Mouse (Mus musculus): ENCODE measurements around the gene Mfsd4b5. TPM values are rescaled to one million over a fixed set of nuclear protein-coding genes. Genes with fewer than 3 reads are reported as not detected.

Gene Mfsd4b5
- polyA plus RNA-seq (2015; fragmentation: Nextera tagmentation; extraction: Ambion mirVana), result not detected in 2 replicates

GRCm38 (mm10) chr10:39986466-39986865 lies at the start of gene Mfsd4b5:
TSS of gene Mfsd4b5 (minus strand) at chr10:39986646.
- Histone ChIP-seq H3K4me2 (no peak within 1 kb of the TSS), H3K27me3 (no peaks in the 10 kb centered on the region), H3K27ac (no peak within 1 kb of the TSS), H3K4me1 (no peaks in the 10 kb centered on the region), H3K4me3 (no peak within 1 kb of the TSS), H3K9ac (no peak within 1 kb of the TSS), H3K9me3 (replicated peaks) (no peaks in the 10 kb centered on the region), H3K36me3 (ENCODE audit: poor library complexity, severe bottlenecking) (no peaks in the 10 kb centered on the region)
- no peak for ATAC-seq
- WGBS, result 94% methylated on average over 12 of the region's 12 CpGs

GRCm38 (mm10) chr10:40034956-40035355 lies 48.5 kb upstream of the Mfsd4b5 start:
- Histone ChIP-seq H3K27me3 (no peaks in the 10 kb centered on the region), H3K9ac (no peak overlapping the region), H3K36me3 (ENCODE audit: poor library complexity, severe bottlenecking) (no peaks in the 10 kb centered on the region), H3K9me3 (replicated peaks) (no peaks in the 10 kb centered on the region), H3K4me2 (no peak overlapping the region), H3K4me1 (no peaks in the 10 kb centered on the region), H3K27ac (no peak overlapping the region), H3K4me3 (no peak overlapping the region)
- WGBS, result 96% methylated on average over 6 of the region's 6 CpGs
- no peak for ATAC-seq

DNA sequence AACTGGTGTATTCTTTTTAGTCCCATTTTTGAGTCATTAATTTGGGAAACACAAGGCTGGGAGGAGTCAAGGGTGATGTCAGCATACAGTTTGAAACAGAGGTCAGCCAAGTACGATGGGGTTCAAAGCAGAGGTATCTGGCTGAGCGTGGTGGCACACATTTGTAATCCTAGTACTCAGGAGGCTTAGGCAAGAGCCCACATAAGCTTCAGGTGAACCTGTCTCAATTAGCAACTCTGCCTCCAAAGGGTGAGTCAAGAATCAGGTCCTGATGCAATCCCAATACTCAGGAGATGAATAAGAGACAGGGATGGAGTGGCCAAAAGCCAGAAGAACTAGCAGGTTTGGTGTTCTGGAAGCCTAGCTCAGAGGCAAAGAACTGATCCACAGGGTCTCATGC lies 46.5 kb upstream of the Mfsd4b5 start:
- Histone ChIP-seq H3K4me2 (no peak overlapping the region), H3K9ac (no peak overlapping the region), H3K9me3 (replicated peaks) (no peaks in the 10 kb centered on the region), H3K27me3 (no peaks in the 10 kb centered on the region), H3K4me1 (no peaks in the 10 kb centered on the region), H3K4me3 (no peak overlapping the region), H3K36me3 (ENCODE audit: poor library complexity, severe bottlenecking) (no peaks in the 10 kb centered on the region), H3K27ac (no peak overlapping the region)
- ATAC-seq, result no peak
- 74% methylated on average over 2 of the region's 2 CpGs for whole genome bisulfite sequencing

DNA sequence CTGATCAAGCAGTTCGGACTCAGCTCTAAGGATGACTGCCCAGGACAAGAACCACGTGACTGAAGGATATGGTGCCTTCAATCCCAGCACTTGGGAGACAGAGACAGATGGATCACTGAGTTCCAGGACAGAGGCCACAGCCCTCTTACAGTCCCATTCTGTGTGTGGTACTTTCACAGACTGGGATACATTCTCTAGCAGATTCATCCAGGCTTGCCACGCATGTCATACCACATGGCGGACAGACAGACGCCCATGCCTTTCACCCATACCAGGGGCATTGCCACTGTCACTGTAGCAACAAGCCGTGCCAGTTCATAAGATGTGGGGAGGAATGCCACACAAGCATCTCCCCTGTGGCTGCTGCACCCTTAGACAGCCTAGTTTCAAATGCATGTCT lies 44.3 kb upstream of the Mfsd4b5 start:
- Histone ChIP-seq H3K27ac (no peak overlapping the region), H3K9me3 (replicated peaks) (peaks cover 4% of the 10 kb centered on the region; the same call in 1 of the 2 replicates), H3K36me3 (ENCODE audit: poor library complexity, severe bottlenecking) (no peaks in the 10 kb centered on the region), H3K4me1 (no peaks in the 10 kb centered on the region), H3K4me2 (no peak overlapping the region), H3K4me3 (no peak overlapping the region), H3K27me3 (no peaks in the 10 kb centered on the region), H3K9ac (no peak overlapping the region)
- WGBS, result 93% methylated on average over 6 of the region's 6 CpGs
- no peak for ATAC-seq

GRCm38 (mm10) chr10:40029610-40030009 lies 43.2 kb upstream of the Mfsd4b5 start:
- ATAC-seq, result no peak

GRCm38 (mm10) chr10:40028091-40028490 lies 41.6 kb upstream of the Mfsd4b5 start:
- no peak for ATAC-seq
- Histone ChIP-seq H3K27ac (no peak overlapping the region), H3K9ac (no peak overlapping the region), H3K4me1 (peaks cover 11% of the 10 kb centered on the region), H3K4me2 (no peak overlapping the region), H3K36me3 (ENCODE audit: poor library complexity, severe bottlenecking) (no peaks in the 10 kb centered on the region), H3K9me3 (replicated peaks) (peaks cover 4% of the 10 kb centered on the region; the same call in 1 of the 2 replicates), H3K27me3 (0 out of 2 replicates have a peak, but pooled peaks cover 5% of the 10 kb centered on the region), H3K4me3 (no peak overlapping the region)
- 86% methylated on average over 8 of the region's 8 CpGs for WGBS

More at GRCm38 (mm10) chr10:40029610-40030009, 43.2 kb upstream of the Mfsd4b5 start:
- Histone ChIP-seq H3K9me3 (replicated peaks) (peaks cover 4% of the 10 kb centered on the region; the same call in 1 of the 2 replicates), H3K9ac (no peak overlapping the region), H3K27ac (no peak overlapping the region), H3K4me1 (peaks cover 5% of the 10 kb centered on the region), H3K36me3 (ENCODE audit: poor library complexity, severe bottlenecking) (no peaks in the 10 kb centered on the region), H3K27me3 (no peaks in the 10 kb centered on the region), H3K4me3 (no peak overlapping the region), H3K4me2 (no peak overlapping the region)
- 84% methylated on average over 2 of the region's 2 CpGs for WGBS

- 0 out of 2 replicates have a peak, but pooled peaks cover 12% of the 10 kb centered on the region for H3K27me3 ChIP-seq
- no peak for ATAC-seq
- no peak overlapping the region for H3K4me3 ChIP-seq
- no peak overlapping the region for H3K4me2 ChIP-seq
- no peak overlapping the region for H3K27ac ChIP-seq
- H3K4me1 ChIP-seq, result peaks cover 11% of the 10 kb centered on the region
- H3K9ac ChIP-seq, result no peak overlapping the region
- peaks cover 4% of the 10 kb centered on the region; the same call in 1 of the 2 replicates for H3K9me3 ChIP-seq (replicated peaks)
- no peaks in the 10 kb centered on the region for H3K36me3 ChIP-seq (ENCODE audit: poor library complexity, severe bottlenecking)
- WGBS, result 95% methylated on average over 5 of the region's 5 CpGs
Measured at GRCm38 (mm10) chr10:40026546-40026945, 40.1 kb upstream of the Mfsd4b5 start.

DNA sequence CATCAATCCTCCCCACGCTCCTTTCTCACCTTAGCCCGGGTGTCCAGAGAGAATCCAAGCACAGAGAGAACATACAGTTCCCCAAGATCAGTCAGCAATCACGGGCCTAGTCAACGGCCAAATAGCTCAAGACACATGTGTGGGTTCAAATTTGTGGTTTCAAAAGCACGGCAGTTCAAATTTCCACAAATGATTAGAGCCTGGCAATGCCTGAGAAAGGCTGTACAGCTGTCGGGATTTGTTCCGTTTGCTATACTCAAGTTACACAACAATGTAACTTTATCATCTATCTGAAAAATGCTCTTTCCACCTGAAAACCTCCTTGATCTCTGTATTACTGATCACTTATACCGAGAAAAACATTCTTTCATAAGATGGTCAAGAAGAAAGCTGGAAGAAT lies 39.1 kb upstream of the Mfsd4b5 start:
- 72% methylated on average over 8 of the region's 8 CpGs for WGBS
- peaks cover 4% of the 10 kb centered on the region; the same call in 1 of the 2 replicates for H3K9me3 ChIP-seq (replicated peaks)
- no peaks in the 10 kb centered on the region for H3K36me3 ChIP-seq (ENCODE audit: poor library complexity, severe bottlenecking)
- H3K4me2 ChIP-seq, result peak overlapping the region; percentile 76
- H3K4me1 ChIP-seq, result peaks cover 11% of the 10 kb centered on the region
- H3K4me3 ChIP-seq, result peak overlapping the region; percentile 71
- no peak overlapping the region for H3K27ac ChIP-seq
- no peak for ATAC-seq
- H3K27me3 ChIP-seq, result 0 out of 2 replicates have a peak, but pooled peaks cover 12% of the 10 kb centered on the region
- peak overlapping the region; percentile 71; the same call in 1 of the 2 replicates for H3K9ac ChIP-seq

DNA sequence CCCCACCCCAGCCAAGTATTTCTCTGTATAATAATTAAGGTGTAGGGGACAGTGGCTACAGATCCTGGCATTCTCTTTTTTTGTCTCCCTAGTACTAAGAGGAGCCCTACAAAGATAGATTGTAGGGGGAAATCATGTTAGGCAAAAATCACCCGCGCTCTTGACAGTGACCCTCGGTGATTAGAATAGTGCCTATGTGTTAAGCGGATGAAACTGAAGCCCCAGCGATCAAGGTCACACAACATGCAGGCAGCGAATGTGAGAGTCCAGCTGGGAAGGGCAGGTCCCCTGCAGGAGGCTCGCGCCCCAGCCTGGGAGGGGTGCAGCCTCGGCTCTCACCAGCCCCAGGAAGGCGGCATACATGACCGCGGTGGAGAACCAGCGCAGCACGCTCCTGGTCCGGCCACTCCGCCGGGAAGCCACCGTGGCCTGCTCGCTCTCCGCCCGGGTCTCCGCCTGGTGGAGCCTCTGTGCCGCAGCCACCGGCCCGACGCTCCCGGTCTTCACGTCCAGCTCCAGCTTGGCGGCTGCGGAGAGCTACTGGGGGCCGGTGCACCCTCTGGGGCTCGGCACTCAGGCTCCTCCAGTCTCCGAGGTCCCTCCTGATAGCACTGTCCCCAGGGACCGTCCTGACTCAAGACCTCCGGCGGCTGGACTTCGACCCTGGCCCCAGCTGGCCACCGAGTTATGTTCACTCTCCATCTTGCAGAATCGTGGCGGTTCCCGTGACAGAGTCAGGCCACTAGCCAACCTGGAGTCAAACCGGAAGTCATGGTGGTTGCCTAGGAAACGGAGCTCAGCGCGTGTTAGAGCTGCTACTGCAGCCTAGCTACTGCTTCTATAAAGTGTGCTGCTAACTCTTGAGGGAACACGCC lies 38.3 kb upstream of the Mfsd4b5 start, which contains the start of gene Mfsd4b1:
TSS of gene Mfsd4b1 (minus strand) at position 715 of the 875 bp plus-strand sequence.
- H3K4me1 ChIP-seq, result peaks cover 11% of the 10 kb centered on the region
- peak within 1 kb of the TSS; percentile 76 for H3K4me2 ChIP-seq
- ATAC-seq, result peak; percentile 98
- peak within 1 kb of the TSS; percentile 68 for H3K27ac ChIP-seq
- 0 out of 2 replicates have a peak, but pooled peaks cover 12% of the 10 kb centered on the region for H3K27me3 ChIP-seq
- peaks cover 4% of the 10 kb centered on the region; the same call in 1 of the 2 replicates for H3K9me3 ChIP-seq (replicated peaks)
- no peaks in the 10 kb centered on the region for H3K36me3 ChIP-seq (ENCODE audit: poor library complexity, severe bottlenecking)
- H3K9ac ChIP-seq, result peak within 1 kb of the TSS; percentile 71
- H3K4me3 ChIP-seq, result peak within 1 kb of the TSS; percentile 71
- WGBS, result under 1% methylated on average over 46 of the region's 46 CpGs

GRCm38 (mm10) chr10:40020401-40020800 lies 34.0 kb upstream of the Mfsd4b5 start:
- WGBS, result 66% methylated on average over 2 of the region's 2 CpGs
- Histone ChIP-seq H3K9me3 (replicated peaks) (no peaks in the 10 kb centered on the region), H3K4me3 (no peak overlapping the region)

DNA sequence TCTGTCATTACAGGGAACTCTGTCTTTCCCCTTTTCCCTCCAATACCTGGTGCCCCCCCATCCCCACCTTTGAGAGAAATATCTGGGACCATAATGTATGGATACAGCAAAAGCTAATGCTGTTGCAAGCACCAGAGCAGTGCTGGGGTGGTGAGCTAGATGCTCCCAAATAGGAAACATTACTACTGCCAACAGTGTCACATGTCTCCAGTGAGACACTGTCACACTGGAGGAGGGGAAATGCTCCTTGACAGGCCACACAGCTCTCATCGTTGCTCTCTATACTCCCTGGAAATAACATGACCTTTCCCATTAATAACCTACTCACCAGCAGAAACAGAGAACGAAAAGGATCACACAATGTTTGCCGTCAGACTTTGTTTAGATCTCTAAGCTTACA lies 33.0 kb upstream of the Mfsd4b5 start:
- WGBS, result 67% methylated on average over 3 of the region's 3 CpGs

More at GRCm38 (mm10) chr10:40020401-40020800, 34.0 kb upstream of the Mfsd4b5 start:
- no peak for ATAC-seq
- no peak overlapping the region for H3K27ac ChIP-seq
- peaks cover 8% of the 10 kb centered on the region for H3K4me1 ChIP-seq
- no peaks in the 10 kb centered on the region for H3K36me3 ChIP-seq (ENCODE audit: poor library complexity, severe bottlenecking)
- no peak overlapping the region for H3K9ac ChIP-seq
- H3K4me2 ChIP-seq, result no peak overlapping the region
- 0 out of 2 replicates have a peak, but pooled peaks cover 15% of the 10 kb centered on the region for H3K27me3 ChIP-seq

GRCm38 (mm10) chr10:40018261-40018860 lies 31.9 kb upstream of the Mfsd4b5 start:
- Histone ChIP-seq H3K4me1 (no peaks in the 10 kb centered on the region), H3K4me3 (no peak overlapping the region), H3K9ac (no peak overlapping the region), H3K27ac (no peak overlapping the region), H3K9me3 (replicated peaks) (no peaks in the 10 kb centered on the region), H3K27me3 (0 out of 2 replicates have a peak, but pooled peaks cover 13% of the 10 kb centered on the region), H3K36me3 (ENCODE audit: poor library complexity, severe bottlenecking) (no peaks in the 10 kb centered on the region), H3K4me2 (no peak overlapping the region)
- ATAC-seq, result no peak
- WGBS, result 72% methylated on average over 5 of the region's 5 CpGs

More for the DNA sequence above, 33.0 kb upstream of the Mfsd4b5 start:
- ATAC-seq, result no peak
- no peak overlapping the region for H3K27ac ChIP-seq
- H3K4me1 ChIP-seq, result peaks cover 4% of the 10 kb centered on the region; the same call in 1 of the 2 replicates
- no peaks in the 10 kb centered on the region for H3K9me3 ChIP-seq (replicated peaks)
- H3K36me3 ChIP-seq (ENCODE audit: poor library complexity, severe bottlenecking), result no peaks in the 10 kb centered on the region
- H3K4me3 ChIP-seq, result no peak overlapping the region
- H3K4me2 ChIP-seq, result no peak overlapping the region
- H3K27me3 ChIP-seq, result 0 out of 2 replicates have a peak, but pooled peaks cover 15% of the 10 kb centered on the region
- no peak overlapping the region for H3K9ac ChIP-seq
